Comparison of ENCODE assay signal across 18 mouse cellular contexts in genomic region chrX:56760257-56760760, GRCm38 (mm10).
"Had no signal": no experiment of that assay in that cellular context is flagged by ENCODE, and none has a peak within 500 bp of the region (broad histone marks: within the 10 kb centered on the region; RNA-seq: fewer than 3 reads in every experiment).

No protein-coding gene starts in this region.

- H3K27me3 ChIP-seq: intestine, embryonic 15.5 days; limb, embryonic 13.5 days; midbrain, embryonic 12.5 days; midbrain, embryonic 15.5 days; neural tube, embryonic 13.5 days had no signal

- H3K9me3 ChIP-seq: intestine, embryonic 15.5 days; limb, embryonic 10.5 days; limb, embryonic 13.5 days; midbrain, embryonic 12.5 days; midbrain, embryonic 15.5 days; neural tube, embryonic 13.5 days had no signal

- H3K4me3 ChIP-seq: intestine, embryonic 15.5 days; limb, embryonic 10.5 days; limb, embryonic 13.5 days; midbrain, embryonic 12.5 days; midbrain, embryonic 15.5 days; neural tube, embryonic 13.5 days had no signal

- H3K4me1 ChIP-seq: intestine, embryonic 15.5 days; limb, embryonic 10.5 days; limb, embryonic 13.5 days; midbrain, embryonic 12.5 days; midbrain, embryonic 15.5 days; neural tube, embryonic 13.5 days had no signal

- H3K9ac ChIP-seq: intestine, embryonic 15.5 days; limb, embryonic 13.5 days; lung, embryonic 14.5 days; midbrain, embryonic 12.5 days; midbrain, embryonic 15.5 days; neural tube, embryonic 13.5 days had no signal

- DNase-seq: kidney, adult 18-20 months; kidney, adult 9 months; kidney, postnatal 14 days; kidney, postnatal 4 days; lung, embryonic 14.5 days; right cerebral cortex, adult 18-20 months; right cerebral cortex, postnatal 14 days; right cerebral cortex, postnatal 4 days; thymus, postnatal 25 days had no signal

- H3K36me3 ChIP-seq: intestine, embryonic 15.5 days; limb, embryonic 10.5 days; limb, embryonic 13.5 days; midbrain, embryonic 12.5 days; midbrain, embryonic 15.5 days; neural tube, embryonic 13.5 days had no signal

- ATAC-seq: intestine, embryonic 15.5 days; lung, postnatal 0 days; midbrain, embryonic 15.5 days had no signal

- H3K4me2 ChIP-seq: intestine, embryonic 15.5 days; limb, embryonic 13.5 days; lung, embryonic 14.5 days; midbrain, embryonic 12.5 days; midbrain, embryonic 15.5 days; neural tube, embryonic 13.5 days had no signal

- H3K27ac ChIP-seq: intestine, embryonic 15.5 days; limb, embryonic 10.5 days; limb, embryonic 13.5 days; macrophage; midbrain, embryonic 12.5 days; midbrain, embryonic 15.5 days; neural tube, embryonic 13.5 days; stomach, postnatal 0 days had no signal
